Mouse (Mus musculus) induced T-regulatory cell, adult 2 months (primary cell): Measurements from ENCODE around the gene Zbtb38.
A peak's percentile ranks its signal among the peaks of the same experiment; 100 is the strongest.
"Not testable (repeated sequence)": the region's sequence is repeated elsewhere in the genome, so short reads cannot be mapped to it uniquely, and the experiment has no call there.

Experiments used
- DNase-seq: peaks from one replicate; pipeline ENCODE4 v3.0.0-alpha.2; 2012; ENCODE audit warnings: low read depth

Gene Zbtb38

GRCm38 (mm10) chr9:96684165-96684792, 68.4 kb downstream of the Zbtb38 start:
- DNase-seq, result no peak

- peak; percentile 28 for DNase-seq
These were observed 74.0 kb downstream of the Zbtb38 start for GRCm38 (mm10) chr9:96678611-96679010.

- not testable (repeated sequence) for DNase-seq
These were observed 74.9 kb downstream of the Zbtb38 start for GRCm38 (mm10) chr9:96677711-96678110.

GRCm38 (mm10) chr9:96676671-96677070, 76.0 kb downstream of the Zbtb38 start:
- DNase-seq, result no peak

- no peak for DNase-seq
These were observed 76.6 kb downstream of the Zbtb38 start for GRCm38 (mm10) chr9:96675763-96676640.

GRCm38 (mm10) chr9:96675071-96675762, 77.4 kb downstream of the Zbtb38 start:
- DNase-seq, result peak; percentile 88

- DNase-seq, result no peak
These were observed 78.3 kb downstream of the Zbtb38 start for GRCm38 (mm10) chr9:96674301-96674700.

GRCm38 (mm10) chr9:96672466-96672865, 80.2 kb downstream of the Zbtb38 start:
- DNase-seq, result no peak

- DNase-seq, result no peak
These were observed 81.4 kb downstream of the Zbtb38 start for GRCm38 (mm10) chr9:96671249-96671648.

- peak; percentile 99 for DNase-seq
These were observed 82.8 kb downstream of the Zbtb38 start for GRCm38 (mm10) chr9:96669877-96670276.

- DNase-seq, result peak; percentile 80
These were observed 84.0 kb downstream of the Zbtb38 start for GRCm38 (mm10) chr9:96668628-96669027.

GRCm38 (mm10) chr9:96660510-96661244, 92.0 kb downstream of the Zbtb38 start:
- peak; percentile 49 for DNase-seq

GRCm38 (mm10) chr9:96659801-96660200, 92.8 kb downstream of the Zbtb38 start:
- DNase-seq, result no peak

GRCm38 (mm10) chr9:96653538-96653937, 99.1 kb downstream of the Zbtb38 start:
- peak; percentile 51 for DNase-seq

GRCm38 (mm10) chr9:96652763-96653162, 99.9 kb downstream of the Zbtb38 start:
- DNase-seq, result peak; percentile 83

- DNase-seq, result no peak
These were observed 101.8 kb downstream of the Zbtb38 start for GRCm38 (mm10) chr9:96650807-96651206.

- peak; percentile 74 for DNase-seq
These were observed 102.7 kb downstream of the Zbtb38 start for GRCm38 (mm10) chr9:96649924-96650323.

- DNase-seq, result no peak
These were observed 103.3 kb downstream of the Zbtb38 start for GRCm38 (mm10) chr9:96649362-96649761.

- DNase-seq, result no peak
These were observed 105.8 kb downstream of the Zbtb38 start for GRCm38 (mm10) chr9:96646668-96647295.

GRCm38 (mm10) chr9:96644840-96645239, 107.8 kb downstream of the Zbtb38 start:
- no peak for DNase-seq

- not testable (repeated sequence) for DNase-seq
These were observed 108.6 kb downstream of the Zbtb38 start for GRCm38 (mm10) chr9:96644002-96644401.
